Mouse (Mus musculus): ENCODE measurements around the gene Pip5k1b.

Pip5k1b gene

GRCm38 (mm10) chr19:24330366-24330765 lies 225.3 kb downstream of the Pip5k1b start:
- DNase-seq, result no peak

DNA sequence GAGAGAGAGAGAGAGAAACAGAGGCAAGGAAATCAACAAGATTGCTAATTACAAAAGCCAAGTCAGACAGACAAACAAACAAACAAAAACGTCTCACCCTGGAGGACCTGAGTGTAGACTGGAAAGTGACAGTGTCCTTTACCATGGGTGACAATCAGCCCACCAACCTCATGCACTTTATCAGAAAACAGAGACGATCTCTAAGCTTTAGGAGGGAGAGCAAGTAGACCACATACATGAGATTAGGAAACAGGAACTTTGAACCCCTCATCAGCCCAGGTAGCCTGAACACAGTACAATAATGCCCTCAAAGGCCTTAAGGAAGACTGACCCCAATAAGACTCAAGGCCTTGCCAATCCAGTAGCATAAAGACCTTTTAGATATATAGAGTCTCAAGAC lies 227.8 kb downstream of the Pip5k1b start:
- DNase-seq, result no peak

DNA sequence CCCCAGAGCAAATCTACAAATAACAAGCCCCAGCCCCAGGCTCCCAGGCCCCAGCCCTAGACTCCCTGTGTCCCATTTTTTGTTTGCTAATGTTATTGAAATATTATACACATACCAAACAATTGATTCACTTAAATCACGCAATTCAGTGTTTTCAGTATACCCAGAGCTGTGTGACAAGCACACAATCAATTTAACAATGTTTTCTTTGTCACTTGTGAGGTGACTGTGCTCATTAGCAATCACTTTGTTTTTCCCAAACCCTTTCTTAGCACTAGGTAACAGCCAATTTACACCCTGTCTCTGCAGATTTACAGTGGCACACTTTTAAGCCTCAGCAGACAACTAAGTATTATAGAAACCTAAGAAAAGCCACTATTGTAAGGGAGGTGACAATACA lies 228.7 kb downstream of the Pip5k1b start:
- DNase-seq, result no peak

DNA sequence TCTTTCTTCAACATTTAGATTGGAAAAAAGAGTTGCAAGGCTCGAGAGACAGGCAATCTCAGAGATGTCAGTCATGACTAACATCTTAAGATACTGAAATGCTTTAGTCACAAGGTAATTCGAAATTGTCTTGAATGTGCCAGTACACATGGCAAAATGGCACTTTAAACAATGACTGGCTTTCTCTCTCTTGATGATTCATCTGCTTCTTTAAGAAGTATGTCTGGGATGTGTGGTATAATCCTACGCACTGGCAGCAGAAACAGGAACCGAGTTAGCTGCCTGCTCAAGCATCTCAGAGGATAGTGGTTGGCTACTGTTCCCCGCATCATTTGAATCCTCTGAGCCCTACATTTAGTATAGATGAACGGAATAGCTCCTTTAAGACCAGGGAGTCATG lies 230.0 kb downstream of the Pip5k1b start:
- no peak for DNase-seq

GRCm38 (mm10) chr19:24323841-24324613 lies 231.6 kb downstream of the Pip5k1b start:
- no peak for DNase-seq

DNA sequence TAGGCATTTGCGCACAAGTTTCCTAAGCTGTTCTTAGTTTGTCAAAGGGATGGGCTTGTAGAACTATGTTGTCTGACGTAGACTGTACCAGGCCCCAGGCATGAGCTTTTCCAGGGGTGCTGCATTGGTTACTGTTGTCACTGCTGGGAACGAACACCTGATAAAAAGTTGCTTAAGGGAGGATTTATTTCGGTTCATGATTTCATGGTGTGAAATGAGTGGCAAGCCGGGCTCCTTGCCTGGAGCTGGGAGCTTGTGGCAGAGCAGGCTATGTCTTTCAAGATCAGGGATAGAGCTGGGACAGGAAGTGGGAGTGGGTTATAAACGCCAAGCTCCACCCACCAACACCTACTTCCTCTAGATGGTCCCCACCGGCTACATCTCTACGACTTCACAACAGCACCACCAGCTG lies 233.8 kb downstream of the Pip5k1b start:
- DNase-seq, result no peak

GRCm38 (mm10) chr19:24321211-24321899 lies 234.3 kb downstream of the Pip5k1b start:
- no peak for DNase-seq

DNA sequence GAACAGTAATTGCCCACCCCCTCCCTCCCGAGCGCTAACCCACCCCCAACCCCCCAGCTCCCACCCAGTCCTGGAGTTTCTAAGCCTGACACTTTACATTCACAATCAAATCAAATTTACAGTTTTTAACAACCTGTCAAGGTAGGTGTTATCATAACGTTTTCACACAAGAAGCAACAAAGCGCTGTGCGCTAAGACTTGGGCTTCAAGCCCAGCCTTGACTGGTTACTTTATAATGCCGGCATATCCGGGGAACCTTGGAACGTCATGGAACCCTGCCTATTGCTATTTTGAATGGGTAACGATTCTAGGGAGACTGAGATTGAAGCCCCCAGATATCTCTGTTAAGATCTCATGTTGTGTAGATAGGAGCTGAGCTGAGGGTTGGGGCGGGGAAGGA lies 237.5 kb downstream of the Pip5k1b start:
- DNase-seq, result no peak

DNA sequence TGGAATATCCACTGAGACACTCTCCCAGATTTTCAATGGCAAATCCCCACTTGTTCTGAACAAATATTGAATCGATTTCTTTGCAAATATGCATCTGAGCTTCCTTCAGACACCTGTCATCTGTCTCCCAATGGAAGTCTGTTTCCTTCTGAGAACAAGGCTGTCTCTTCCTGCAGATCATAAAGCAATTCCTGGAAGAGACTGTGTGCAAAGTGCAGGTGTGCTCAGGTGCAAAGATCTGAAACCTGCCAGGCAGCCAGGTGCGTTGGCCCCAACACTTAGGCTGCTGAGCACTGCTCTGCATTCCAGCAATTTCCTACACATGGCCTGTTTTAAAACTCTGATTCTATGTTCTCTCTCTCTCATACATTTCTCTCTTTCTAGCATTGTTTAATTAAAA lies 237.9 kb downstream of the Pip5k1b start:
- DNase-seq, result no peak

- peak; percentile 21 for DNase-seq
These were observed 238.6 kb downstream of the Pip5k1b start for GRCm38 (mm10) chr19:24317038-24317591.

GRCm38 (mm10) chr19:24316060-24316725 lies 239.5 kb downstream of the Pip5k1b start:
- no peak for DNase-seq

- no peak for DNase-seq
These were observed 240.4 kb downstream of the Pip5k1b start for GRCm38 (mm10) chr19:24315234-24315633.

GRCm38 (mm10) chr19:24314676-24315075 lies 241.0 kb downstream of the Pip5k1b start:
- no peak for DNase-seq

DNA sequence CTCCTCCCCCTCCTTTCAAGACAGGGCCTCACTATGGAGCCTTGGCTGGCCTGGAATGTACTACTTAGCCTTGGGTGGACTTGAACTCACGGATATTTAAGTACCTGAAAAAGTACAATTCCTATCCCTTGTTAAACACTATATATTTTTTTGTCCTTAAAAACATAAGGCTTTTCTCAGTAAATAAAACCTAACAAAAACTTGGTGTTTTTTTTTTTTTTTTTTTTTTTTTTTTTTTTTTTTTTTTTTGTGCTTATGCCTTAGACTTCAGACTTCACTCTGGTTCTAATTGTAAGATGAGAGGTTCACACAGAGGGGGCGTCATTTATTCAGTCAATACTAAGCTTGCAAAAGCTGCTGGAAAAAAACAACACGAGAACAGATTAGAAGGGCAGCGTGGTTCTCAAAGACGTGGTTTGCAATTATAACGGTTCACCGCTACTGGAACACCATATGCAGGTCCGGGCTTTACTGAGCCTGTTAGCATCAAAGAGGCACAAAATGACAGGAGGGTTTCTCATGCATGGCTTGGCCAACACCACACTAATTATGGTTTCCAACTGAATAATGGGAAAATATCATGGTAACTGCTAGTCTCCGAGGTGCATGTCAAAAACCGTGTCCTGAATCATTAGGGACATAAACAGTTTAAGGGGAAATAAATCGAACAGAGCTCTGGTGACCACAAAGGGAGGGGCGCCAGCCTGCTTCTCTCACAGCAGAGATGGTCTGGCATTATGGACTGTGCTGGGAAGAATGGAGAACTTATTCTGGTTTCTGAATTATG lies 242.9 kb downstream of the Pip5k1b start:
- DNase-seq, result no peak

DNA sequence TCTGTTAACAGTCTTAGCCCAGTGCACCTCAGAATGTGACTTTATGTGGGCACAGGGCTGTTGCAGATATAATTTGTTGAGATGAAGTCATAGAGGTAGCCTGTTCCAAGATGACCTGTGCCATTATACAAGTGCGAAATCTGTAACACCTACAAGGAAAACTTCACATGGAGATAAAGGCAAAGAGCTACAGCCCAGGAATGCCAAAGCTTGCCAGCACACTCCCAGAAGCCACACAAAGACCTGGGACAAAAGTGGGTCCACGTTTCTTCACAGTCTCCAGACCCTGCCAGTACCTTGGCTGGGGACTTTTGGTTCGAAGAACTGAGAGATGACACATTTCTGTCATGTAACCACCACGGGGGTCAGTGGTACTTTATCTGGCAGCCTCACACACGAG lies 243.6 kb downstream of the Pip5k1b start:
- no peak for DNase-seq

- DNase-seq, result peak; percentile 19
These were observed 247.4 kb downstream of the Pip5k1b start for GRCm38 (mm10) chr19:24308305-24308705.

- peak; percentile 10 for DNase-seq
These were observed 248.1 kb downstream of the Pip5k1b start for GRCm38 (mm10) chr19:24307271-24308221.

GRCm38 (mm10) chr19:24306351-24306750 lies 249.3 kb downstream of the Pip5k1b start:
- no peak for DNase-seq

DNA sequence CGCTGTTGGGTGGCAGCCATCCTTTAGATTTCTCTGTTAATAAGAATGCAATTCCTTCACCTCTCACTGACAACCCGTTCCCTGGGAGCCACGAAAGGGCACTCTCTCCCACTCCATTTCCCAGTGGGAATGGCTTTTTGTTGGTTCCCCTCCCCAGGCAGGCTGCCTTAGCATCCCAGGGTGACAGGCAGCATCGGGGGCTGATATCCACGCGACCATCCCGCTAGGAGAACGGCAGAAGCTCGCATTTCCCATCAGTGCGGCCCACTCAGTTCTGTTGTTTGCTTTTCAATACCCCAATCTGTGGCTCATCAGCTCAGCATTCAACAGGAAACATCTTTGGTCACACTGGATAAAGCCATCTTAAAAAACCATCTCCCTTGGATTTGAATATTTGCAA lies 253.5 kb downstream of the Pip5k1b start:
- DNase-seq, result no peak

DNA sequence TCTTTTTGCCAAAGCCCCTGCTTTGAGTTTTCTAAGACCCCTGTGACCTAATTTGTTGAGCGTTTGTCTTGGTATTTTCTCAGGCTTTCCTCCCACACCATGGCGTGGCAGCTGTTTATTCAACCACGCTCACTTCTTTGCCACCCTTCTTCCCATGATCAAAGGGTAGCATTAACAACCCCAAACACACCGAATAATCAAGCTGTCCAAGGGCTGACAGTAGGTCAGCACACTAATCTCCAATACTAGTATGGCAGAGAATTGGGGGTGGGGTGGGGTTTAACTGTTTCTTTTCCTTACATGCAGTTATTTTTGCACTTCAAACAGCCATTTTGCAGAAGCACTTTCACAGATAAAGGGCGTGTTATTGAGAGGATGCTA lies 253.9 kb downstream of the Pip5k1b start:
- no peak for DNase-seq

DNA sequence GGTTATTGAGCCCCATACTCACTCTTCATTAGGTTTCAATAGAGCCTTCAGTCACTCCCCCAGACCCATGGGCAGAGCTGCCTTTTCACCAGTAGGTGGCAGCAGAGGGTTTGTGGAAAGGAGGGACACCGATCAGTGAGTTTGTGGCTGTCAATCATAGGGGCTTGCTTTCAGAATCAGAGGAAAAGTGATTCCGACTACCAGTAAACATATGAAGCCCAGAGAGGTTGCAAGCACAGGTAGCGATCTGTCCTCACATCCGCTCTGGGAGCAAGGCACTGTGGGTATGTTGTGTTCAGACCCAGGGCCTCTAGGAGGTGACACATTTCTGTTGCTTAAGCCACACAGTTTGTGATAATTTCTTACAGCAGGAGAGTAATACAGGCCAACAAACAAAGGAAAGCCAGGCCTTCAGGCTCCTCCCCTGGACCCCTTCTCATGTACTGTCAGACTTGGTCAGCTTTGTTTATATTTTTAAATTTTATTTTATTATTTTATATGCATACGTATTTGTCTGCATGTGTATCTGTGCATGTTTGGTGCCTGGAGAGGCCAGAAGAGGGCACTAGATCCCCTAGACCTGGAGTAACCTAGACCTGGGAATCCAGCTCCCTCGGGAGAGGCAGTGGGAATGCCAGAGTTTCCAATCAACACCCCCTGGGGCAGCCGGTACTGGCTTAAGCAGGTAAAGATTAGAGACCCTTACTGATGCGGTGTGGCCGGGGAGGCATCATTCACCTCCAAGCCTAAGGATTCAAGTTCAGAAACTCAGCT lies 254.5 kb downstream of the Pip5k1b start:
- DNase-seq, result peak; percentile 34
